Mouse (Mus musculus) C2C12 (cell line): ENCODE measurements at regions not wholly inside any gene's neighbourhood (a gene's known extent, or its start where the extent isn't known, plus 50 kb on each side); places are given as distances from the start of the nearest gene placed in this dataset.

Source experiments
- CTCF ChIP-seq: IDR thresholded peaks from one replicate; pipeline ENCODE4 v1.5.1; 2011; ENCODE audit not compliant: control insufficient read depth, insufficient read depth, insufficient read length
- FOSL1 ChIP-seq: IDR thresholded peaks from one replicate; pipeline ENCODE4 v1.8.0; 2011; ENCODE audit warnings: mild to moderate bottlenecking, low read length; ENCODE audit not compliant: poor library complexity, insufficient read depth, severe bottlenecking
- MAX ChIP-seq: IDR thresholded peaks from one replicate; pipeline ENCODE4 v1.6.1; 2011; ENCODE audit warnings: mild to moderate bottlenecking, control low read depth
- USF1 ChIP-seq: IDR thresholded peaks from one replicate; pipeline ENCODE4 v1.6.1; 2011; ENCODE audit warnings: low read depth, mild to moderate bottlenecking, control low read depth, moderate library complexity

GRCm38 (mm10) chr10:17382990-17383389, 340.0 kb upstream of the Cited2 start:
- TF ChIP-seq CTCF = no peak
- TF ChIP-seq MAX = no peak
- TF ChIP-seq USF1 = no peak
- no peak for TF ChIP-seq FOSL1
